17 mouse cellular contexts compared by ENCODE assay signal in genomic region chr16:22941825-22942476, GRCm38 (mm10). TPM values are rescaled to one million over a fixed set of nuclear protein-coding genes. Genes with fewer than 3 reads are reported as not detected.
DNase-seq lines count a peak whose midpoint lies in the region; ATAC-seq and TF ChIP-seq lines count a peak whose summit lies in the region.
"Not testable (repeated sequence)": the region's sequence is repeated elsewhere in the genome, so short reads cannot be mapped to it uniquely, and the experiment has no call there.
"Had no signal": no experiment of that assay in that cellular context is flagged by ENCODE, and none has a peak within 500 bp of the region (broad histone marks: within the 10 kb centered on the region; RNA-seq: fewer than 3 reads in every experiment).

No protein-coding gene starts in this region.

- ATAC-seq in stomach, postnatal 0 days (ENCODE audit: low FRiP score, low TSS enrichment), result peak; percentile 74; the same call in 1 of the 2 replicates

- H3K27me3 ChIP-seq in stomach, postnatal 0 days (ENCODE audit: control insufficient read depth, insufficient read depth, low read length), result not testable (repeated sequence)

- not testable (repeated sequence) for H3K4me2 ChIP-seq in stomach, postnatal 0 days (replicated peaks; ENCODE audit: low read depth)

- not testable (repeated sequence) for H3K9ac ChIP-seq in stomach, postnatal 0 days (ENCODE audit: low read length)

- not testable (repeated sequence) for H3K27ac ChIP-seq in stomach, postnatal 0 days (replicated peaks)

- not testable (repeated sequence) for H3K9me3 ChIP-seq in stomach, postnatal 0 days (ENCODE audit: control insufficient read depth, low read length)

- DNase-seq in ES-CJ7 (ENCODE audit: low read depth, low spot score) (peak; percentile 70), R1 (ENCODE audit: low read depth, low spot score) (peak; percentile 90)
- peak; percentile 33 for DNase-seq in heart, adult 11 months
- DNase-seq in stomach, postnatal 0 days (ENCODE audit: low spot score), result not testable (repeated sequence)

- not testable (repeated sequence) for H3K4me3 ChIP-seq in stomach, postnatal 0 days (ENCODE audit: low read depth, low read length)

- not testable (repeated sequence) for TF ChIP-seq CTCF in stomach, postnatal 0 days (IDR thresholded peaks at IDR 0.05; ENCODE audit: low read depth)

- H3K4me1 ChIP-seq in stomach, postnatal 0 days (replicated peaks; ENCODE audit: control insufficient read depth, insufficient read depth), result not testable (repeated sequence)

- H3K36me3 ChIP-seq in stomach, postnatal 0 days (ENCODE audit: control insufficient read depth, insufficient read depth, low read length), result not testable (repeated sequence)

- not testable (repeated sequence) for TF ChIP-seq EP300 in stomach, postnatal 0 days (optimal IDR thresholded peaks at IDR 0.05)

RNA-seq across cellular contexts. Expression of gene Hrg, which starts 8.9 kb away (rescaled TPM):
- polyA plus RNA-seq in stomach, postnatal 0 days (2015; fragmentation: Nextera tagmentation; extraction: Ambion mirVana), result 0.28 and 0.56 TPM in 2 replicates
- polyA plus RNA-seq: activated CD4-positive, CD25-positive, alpha-beta regulatory T cell, adult 4 months; C2C12; cerebellum, adult 2 months; cortical plate, adult 2 months; embryonic facial prominence, embryonic 12.5 days; embryonic facial prominence, embryonic 14.5 days; forebrain, embryonic 15.5 days; forebrain, postnatal 0 days; G1E; Patski had no signal

RNA-seq across cellular contexts. Expression of gene Fetub, which starts 23.8 kb away (rescaled TPM):
- polyA plus RNA-seq in stomach, postnatal 0 days (2015; fragmentation: Nextera tagmentation; extraction: Ambion mirVana), result 72.3 and 73.2 TPM in 2 replicates
- polyA plus RNA-seq: activated CD4-positive, CD25-positive, alpha-beta regulatory T cell, adult 4 months; cerebellum, adult 2 months; embryonic facial prominence, embryonic 10.5 days; embryonic facial prominence, embryonic 12.5 days; forebrain, embryonic 11.5 days; forebrain, embryonic 13.5 days; forebrain, embryonic 15.5 days had no signal

RNA-seq across cellular contexts. Expression of gene Ahsg, which starts 50.9 kb away (rescaled TPM):
- polyA plus RNA-seq in stomach, postnatal 0 days (2015; fragmentation: Nextera tagmentation; extraction: Ambion mirVana), result 29.1 and 50.8 TPM in 2 replicates
- polyA plus RNA-seq: activated CD4-positive, CD25-positive, alpha-beta regulatory T cell, adult 4 months; C2C12; cerebellum, adult 2 months; cortical plate, adult 2 months; embryonic facial prominence, embryonic 10.5 days; embryonic facial prominence, embryonic 12.5 days; embryonic facial prominence, embryonic 14.5 days; forebrain, embryonic 11.5 days; forebrain, embryonic 13.5 days; forebrain, embryonic 15.5 days; forebrain, postnatal 0 days; Patski had no signal
